Mouse (Mus musculus): Measurements from ENCODE around the gene Gm17332. TPM values are rescaled to one million over a fixed set of nuclear protein-coding genes. Genes with fewer than 3 reads are reported as not detected.
"Not testable (repeated sequence)": the region's sequence is repeated elsewhere in the genome, so short reads cannot be mapped to it uniquely, and the experiment has no call there.

The Gm17332 gene
- polyA plus RNA-seq, 1 experiment from 2014 or later = not detected

GRCm38 (mm10) chr11:31134824-31135223 lies 47.4 kb downstream of the Gm17332 start:
- H3K4me1 ChIP-seq (replicated peaks); H3K4me2 ChIP-seq; H3K27me3 ChIP-seq; H3K9ac ChIP-seq; H3K9me3 ChIP-seq (replicated peaks); ATAC-seq (replicated peaks; ENCODE audit: insufficient number of reproducible peaks, insufficient read depth, low FRiP score, low read depth); H3K36me3 ChIP-seq; H3K4me3 ChIP-seq; H3K27ac ChIP-seq: not testable (repeated sequence)
- WGBS = 74% methylated on average over 1 of the region's 1 CpGs

- not testable (repeated sequence) for H3K27ac ChIP-seq; ATAC-seq (replicated peaks; ENCODE audit: insufficient number of reproducible peaks, insufficient read depth, low FRiP score, low read depth); H3K27me3 ChIP-seq; H3K36me3 ChIP-seq; H3K4me2 ChIP-seq; H3K4me1 ChIP-seq (replicated peaks); H3K4me3 ChIP-seq; H3K9me3 ChIP-seq (replicated peaks); H3K9ac ChIP-seq
- WGBS = 63% methylated on average over 4 of the region's 4 CpGs
Observed at GRCm38 (mm10) chr11:31133726-31134125, 48.5 kb downstream of the Gm17332 start.

Other genes starting within 250 kb of the Gm17332 start
- gene Erlec1, start 228.1 kb downstream of the Gm17332 start, polyA plus RNA-seq (2015; fragmentation: Nextera tagmentation; extraction: Ambion mirVana) = 8.5 and 9.0 TPM in 2 replicates
- gene Chac2, start 196.1 kb downstream of the Gm17332 start, polyA plus RNA-seq (2015; fragmentation: Nextera tagmentation; extraction: Ambion mirVana) = 14.7 and 18.2 TPM in 2 replicates
- 4.0 and 4.5 TPM in 2 replicates for gene Stc2, start 187.6 kb upstream of the Gm17332 start, polyA plus RNA-seq (2015; fragmentation: Nextera tagmentation; extraction: Ambion mirVana)

Measured in heart, embryonic 15.5 days (tissue).